Mouse (Mus musculus): ENCODE measurements around the gene Abhd16b. TPM values are rescaled to one million over a fixed set of nuclear protein-coding genes. Genes with fewer than 3 reads are reported as not detected.

Gene Abhd16b
- polyA plus RNA-seq, 1 experiment = not detected

GRCm38 (mm10) chr2:181470285-181470684 is 22.7 kb upstream of the Abhd16b start:
- no peak overlapping the region for H3K4me3 ChIP-seq (ENCODE audit: insufficient read depth, low read depth, low read length)
- WGBS = 65% methylated on average over 2 of the region's 2 CpGs
- peak; percentile 70 for DNase-seq
- H3K27me3 ChIP-seq (replicated peaks; ENCODE audit: control insufficient read depth, insufficient read depth, low read length) = no peaks in the 10 kb centered on the region
- no peaks in the 10 kb centered on the region for H3K4me1 ChIP-seq (ENCODE audit: control insufficient read depth, insufficient read depth, low read length)
- no peaks in the 10 kb centered on the region for H3K36me3 ChIP-seq (ENCODE audit: control insufficient read depth, insufficient read depth, low read length)
- TF ChIP-seq POLR2A (IDR thresholded peaks at IDR 0.05; ENCODE audit: low read depth, low read length) (no peak), CTCF (conservative IDR thresholded peaks at IDR 0.05; ENCODE audit: insufficient read depth, insufficient read length, low read depth, low read length) (no peak)
- H3K27ac ChIP-seq (ENCODE audit: insufficient read depth, low read depth, low read length) = peak overlapping the region; percentile 78

DNA sequence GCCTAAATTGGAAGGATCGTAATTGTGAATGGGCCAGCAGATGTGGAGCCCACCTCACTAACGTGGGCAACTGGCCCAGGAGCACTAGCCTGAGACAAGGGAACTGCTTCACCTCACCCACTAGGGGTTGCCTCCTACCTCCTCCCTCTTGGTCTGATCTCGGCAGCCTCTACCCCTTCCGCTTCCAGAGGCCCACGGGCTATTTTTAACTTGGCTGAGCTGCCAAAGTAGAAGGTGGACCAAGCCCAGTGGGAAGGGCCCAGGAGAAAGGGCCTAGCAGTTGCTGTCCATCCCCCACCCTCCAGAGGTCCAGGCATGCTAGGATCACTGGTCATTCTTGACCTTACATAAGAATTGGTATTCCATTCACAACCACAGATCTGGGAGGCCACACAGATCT is 21.8 kb upstream of the Abhd16b start:
- TF ChIP-seq CTCF (conservative IDR thresholded peaks at IDR 0.05; ENCODE audit: insufficient read depth, insufficient read length, low read depth, low read length) (no peak), POLR2A (IDR thresholded peaks at IDR 0.05; ENCODE audit: low read depth, low read length) (no peak)
- no peaks in the 10 kb centered on the region for H3K4me1 ChIP-seq (ENCODE audit: control insufficient read depth, insufficient read depth, low read length)
- peak; percentile 84 for DNase-seq
- no peaks in the 10 kb centered on the region for H3K36me3 ChIP-seq (ENCODE audit: control insufficient read depth, insufficient read depth, low read length)
- peak overlapping the region; percentile 78 for H3K27ac ChIP-seq (ENCODE audit: insufficient read depth, low read depth, low read length)
- H3K27me3 ChIP-seq (replicated peaks; ENCODE audit: control insufficient read depth, insufficient read depth, low read length) = no peaks in the 10 kb centered on the region
- 28% methylated on average over 5 of the region's 5 CpGs for WGBS
- no peak overlapping the region for H3K4me3 ChIP-seq (ENCODE audit: insufficient read depth, low read depth, low read length)

GRCm38 (mm10) chr2:181472256-181472827 is 20.7 kb upstream of the Abhd16b start:
- TF ChIP-seq POLR2A (IDR thresholded peaks at IDR 0.05; ENCODE audit: low read depth, low read length) (no peak), CTCF (conservative IDR thresholded peaks at IDR 0.05; ENCODE audit: insufficient read depth, insufficient read length, low read depth, low read length) (no peak)
- Histone ChIP-seq H3K4me1 (ENCODE audit: control insufficient read depth, insufficient read depth, low read length) (no peaks in the 10 kb centered on the region), H3K4me3 (ENCODE audit: insufficient read depth, low read depth, low read length) (no peak overlapping the region), H3K36me3 (ENCODE audit: control insufficient read depth, insufficient read depth, low read length) (no peaks in the 10 kb centered on the region), H3K27me3 (replicated peaks; ENCODE audit: control insufficient read depth, insufficient read depth, low read length) (no peaks in the 10 kb centered on the region), H3K27ac (ENCODE audit: insufficient read depth, low read depth, low read length) (peak overlapping the region; percentile 72)
- DNase-seq = peak; percentile 72
- WGBS = 64% methylated on average over 1 of the region's 1 CpGs

DNA sequence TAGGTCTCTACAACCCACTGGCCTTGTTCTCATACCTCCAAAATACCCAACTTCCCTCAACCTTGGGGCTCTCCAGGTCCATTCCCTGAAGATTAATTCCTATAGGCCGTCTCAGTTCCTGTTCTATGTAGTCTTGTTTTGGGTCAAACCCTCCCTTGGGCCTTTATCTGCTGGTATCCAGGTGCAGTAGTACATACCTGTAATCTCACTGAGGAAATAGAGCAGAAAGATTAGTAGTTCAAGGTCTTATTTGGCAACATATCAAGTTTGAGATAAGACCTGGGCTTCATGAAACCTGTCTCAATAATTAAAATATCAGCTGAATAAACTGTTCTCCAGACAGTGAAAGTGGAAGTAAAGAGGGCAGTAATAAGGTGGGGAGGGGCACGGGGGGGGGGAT is 9.9 kb upstream of the Abhd16b start:
- H3K36me3 ChIP-seq (ENCODE audit: control insufficient read depth, insufficient read depth, low read length) = no peaks in the 10 kb centered on the region
- peak overlapping the region; percentile 71 for H3K27ac ChIP-seq (ENCODE audit: insufficient read depth, low read depth, low read length)
- 19% methylated on average over 2 of the region's 2 CpGs for WGBS
- no peaks in the 10 kb centered on the region for H3K27me3 ChIP-seq (replicated peaks; ENCODE audit: control insufficient read depth, insufficient read depth, low read length)
- DNase-seq = no peak
- peak overlapping the region; percentile 10 for H3K4me3 ChIP-seq (ENCODE audit: insufficient read depth, low read depth, low read length)
- H3K4me1 ChIP-seq (ENCODE audit: control insufficient read depth, insufficient read depth, low read length) = no peaks in the 10 kb centered on the region; the same call in 1 of the 2 replicates
- TF ChIP-seq CTCF (conservative IDR thresholded peaks at IDR 0.05; ENCODE audit: insufficient read depth, insufficient read length, low read depth, low read length) = no peak

DNA sequence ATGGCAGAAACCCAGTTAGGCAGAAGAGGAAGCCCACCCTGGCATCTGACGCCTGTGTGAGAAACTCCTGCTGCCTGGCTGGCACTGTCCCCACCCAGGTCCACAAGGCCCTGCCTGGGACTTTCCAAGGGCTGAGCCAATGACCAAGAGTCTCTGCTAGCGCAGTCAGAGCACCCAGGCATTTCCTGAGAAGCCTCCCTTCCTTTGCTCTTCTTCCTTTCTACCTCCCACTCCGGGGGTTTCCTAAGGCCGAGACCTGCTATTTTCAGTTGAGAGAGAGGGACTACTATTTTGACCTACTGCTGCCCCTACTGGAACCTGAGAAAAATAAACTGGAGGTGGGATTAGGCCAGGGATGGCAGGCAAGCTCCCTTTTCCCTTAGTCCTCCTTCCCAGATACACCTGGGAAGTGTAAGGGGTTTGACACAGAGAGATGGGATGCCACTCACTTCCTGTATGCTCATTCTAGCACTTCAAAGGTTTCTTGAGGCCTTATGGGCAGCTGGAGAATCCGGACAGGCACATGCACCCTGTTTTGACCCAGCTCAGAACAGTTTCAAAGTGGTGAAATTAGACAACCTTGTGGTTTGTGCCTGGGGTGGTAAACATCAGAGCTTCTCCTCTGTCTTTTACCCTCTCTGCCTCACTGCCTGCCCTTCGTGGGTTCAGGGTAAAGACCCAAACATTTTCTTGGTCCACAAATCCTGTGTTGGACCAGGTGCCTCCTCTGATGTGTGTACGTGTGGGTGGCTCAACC is 9.3 kb upstream of the Abhd16b start:
- Histone ChIP-seq H3K27ac (ENCODE audit: insufficient read depth, low read depth, low read length) (peak overlapping the region; percentile 49; the same call in 1 of the 2 replicates), H3K36me3 (ENCODE audit: control insufficient read depth, insufficient read depth, low read length) (no peaks in the 10 kb centered on the region), H3K4me3 (ENCODE audit: insufficient read depth, low read depth, low read length) (no peak overlapping the region), H3K4me1 (ENCODE audit: control insufficient read depth, insufficient read depth, low read length) (no peaks in the 10 kb centered on the region; the same call in 1 of the 2 replicates), H3K27me3 (replicated peaks; ENCODE audit: control insufficient read depth, insufficient read depth, low read length) (no peaks in the 10 kb centered on the region)
- TF ChIP-seq POLR2A (IDR thresholded peaks at IDR 0.05; ENCODE audit: low read depth, low read length) (no peak), CTCF (conservative IDR thresholded peaks at IDR 0.05; ENCODE audit: insufficient read depth, insufficient read length, low read depth, low read length) (peak; percentile 33)
- DNase-seq = peak; percentile 76
- 37% methylated on average over 7 of the region's 7 CpGs for WGBS

- Histone ChIP-seq H3K27ac (ENCODE audit: insufficient read depth, low read depth, low read length) (peak overlapping the region; percentile 42; the same call in 1 of the 2 replicates), H3K27me3 (replicated peaks; ENCODE audit: control insufficient read depth, insufficient read depth, low read length) (no peaks in the 10 kb centered on the region), H3K4me1 (ENCODE audit: control insufficient read depth, insufficient read depth, low read length) (no peaks in the 10 kb centered on the region; the same call in 1 of the 2 replicates), H3K36me3 (ENCODE audit: control insufficient read depth, insufficient read depth, low read length) (no peaks in the 10 kb centered on the region), H3K4me3 (ENCODE audit: insufficient read depth, low read depth, low read length) (no peak overlapping the region)
- 70% methylated on average over 6 of the region's 6 CpGs for WGBS
- peak; percentile 46 for DNase-seq
- TF ChIP-seq POLR2A (IDR thresholded peaks at IDR 0.05; ENCODE audit: low read depth, low read length) (no peak), CTCF (conservative IDR thresholded peaks at IDR 0.05; ENCODE audit: insufficient read depth, insufficient read length, low read depth, low read length) (no peak)
Measured at GRCm38 (mm10) chr2:181484456-181485233, 8.4 kb upstream of the Abhd16b start.

DNA sequence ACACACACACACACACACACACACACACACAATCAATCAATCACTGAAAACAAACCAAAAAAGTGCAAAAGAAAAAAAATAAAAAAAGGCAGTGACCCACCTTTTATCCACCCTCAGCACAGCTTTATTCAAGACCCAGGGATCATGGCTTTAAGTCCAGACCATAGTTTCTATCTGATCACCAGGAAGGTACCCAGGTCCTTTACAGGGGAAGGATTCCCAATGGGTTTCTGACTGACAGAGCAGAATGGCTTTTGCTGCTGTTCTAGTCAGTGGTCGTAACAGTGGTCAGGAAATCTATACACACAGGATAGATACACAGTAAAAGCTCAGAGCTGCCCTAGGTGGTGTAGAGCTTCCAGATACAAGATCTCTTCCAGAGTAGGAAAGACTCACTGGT is 7.3 kb upstream of the Abhd16b start:
- DNase-seq = no peak
- Histone ChIP-seq H3K4me3 (ENCODE audit: insufficient read depth, low read depth, low read length) (no peak overlapping the region), H3K36me3 (ENCODE audit: control insufficient read depth, insufficient read depth, low read length) (no peaks in the 10 kb centered on the region), H3K27ac (ENCODE audit: insufficient read depth, low read depth, low read length) (no peak overlapping the region), H3K4me1 (ENCODE audit: control insufficient read depth, insufficient read depth, low read length) (no peaks in the 10 kb centered on the region; the same call in 1 of the 2 replicates), H3K27me3 (replicated peaks; ENCODE audit: control insufficient read depth, insufficient read depth, low read length) (no peaks in the 10 kb centered on the region)
- TF ChIP-seq CTCF (conservative IDR thresholded peaks at IDR 0.05; ENCODE audit: insufficient read depth, insufficient read length, low read depth, low read length) = no peak
- TF ChIP-seq POLR2A (IDR thresholded peaks at IDR 0.05; ENCODE audit: low read depth, low read length) = no peak
- WGBS = 43% methylated on average over 1 of the region's 1 CpGs

All from kidney, adult 2 months (tissue).